Mouse (Mus musculus) intestine, embryonic 15.5 days (tissue): ENCODE results near the gene Clrn3. TPM values are rescaled to one million over a fixed set of nuclear protein-coding genes. Genes with fewer than 3 reads are reported as not detected.
"Not testable (repeated sequence)": the region's sequence is repeated elsewhere in the genome, so short reads cannot be mapped to it uniquely, and the experiment has no call there.

Experiments
- ATAC-seq: fragments of 200-750 bp; cut with Nextera tagmentation; 2 replicates; pipeline ENCODE4 v1.8.0; 2017; ENCODE audit warnings: moderate TSS enrichment, moderate library complexity
- H3K27ac ChIP-seq: fragments of 300-500 bp; sonication (generic); 2 replicates; pipeline ENCODE4 v1.5.1; 2015; ENCODE audit warnings: mild to moderate bottlenecking, inconsistent platforms
- H3K27me3 ChIP-seq: fragments of 300-500 bp; sonication (generic); replicated peaks from 2 replicates; pipeline ENCODE4 v1.6.1; 2015; ENCODE audit warnings: inconsistent platforms
- H3K36me3 ChIP-seq: fragments of 300-500 bp; sonication (generic); 2 replicates; pipeline ENCODE4 v1.6.1; 2015; ENCODE audit warnings: inconsistent platforms
- H3K4me1 ChIP-seq: fragments of 300-500 bp; sonication (generic); replicated peaks from 2 replicates; pipeline ENCODE4 v1.6.1; 2015; ENCODE audit warnings: inconsistent platforms
- H3K4me2 ChIP-seq: fragments of 300-500 bp; sonication (generic); replicated peaks from 2 replicates; pipeline ENCODE4 v1.6.1; 2015; ENCODE audit warnings: mild to moderate bottlenecking, inconsistent platforms
- H3K4me3 ChIP-seq: fragments of 300-500 bp; sonication (generic); replicated peaks from 2 replicates; pipeline ENCODE4 v1.5.1; 2015; ENCODE audit warnings: inconsistent platforms
- H3K9ac ChIP-seq: fragments of 300-500 bp; sonication (generic); 2 replicates; pipeline ENCODE4 v1.6.1; 2015; ENCODE audit warnings: inconsistent platforms
- H3K9me3 ChIP-seq: fragments of 300-500 bp; sonication (generic); 2 replicates; pipeline ENCODE4 v1.6.1; 2016; ENCODE audit warnings: inconsistent platforms
- WGBS: fragments of 180-500 bp; shearing (Covaris S2); methylation state at CpG from one replicate; pipeline ENCODE4 v1.1.7; 2015; 5-methylcytosine and 5-hydroxymethylcytosine counted together
- polyA plus RNA-seq: library from polyadenylated mRNA; unstranded; fragments of >200 nt; fragmentation: Nextera tagmentation; extraction: Ambion mirVana; gene quantifications from 2 replicates; pipeline ENCODE4 v1.2.1, GENCODE M21; 2015

Gene Clrn3
- polyA plus RNA-seq, 1 experiment from 2014 or later: 30.2 TPM

- not testable (repeated sequence) for H3K27me3 ChIP-seq, H3K27ac ChIP-seq, ATAC-seq, H3K4me2 ChIP-seq, H3K4me1 ChIP-seq, H3K9me3 ChIP-seq, H3K4me3 ChIP-seq, H3K9ac ChIP-seq, H3K36me3 ChIP-seq
- WGBS: 92% methylated on average over 5 of the region's 5 CpGs
These were observed 21.9 kb downstream of the Clrn3 start for GRCm38 (mm10) chr7:135506506-135506905.

GRCm38 (mm10) chr7:135499403-135499802, 29.1 kb downstream of the Clrn3 start:
- Histone ChIP-seq H3K9me3 (no peaks in the 10 kb centered on the region), H3K4me1 (no peaks in the 10 kb centered on the region), H3K27me3 (no peaks in the 10 kb centered on the region), H3K27ac (no peak overlapping the region), H3K4me2 (no peak overlapping the region), H3K36me3 (no peaks in the 10 kb centered on the region), H3K4me3 (no peak overlapping the region), H3K9ac (no peak overlapping the region)
- WGBS: 47% methylated on average over 2 of the region's 2 CpGs
- no peak for ATAC-seq

GRCm38 (mm10) chr7:135498565-135499186, 29.8 kb downstream of the Clrn3 start:
- no peak for ATAC-seq
- H3K9ac ChIP-seq: no peak overlapping the region
- H3K4me1 ChIP-seq: no peaks in the 10 kb centered on the region
- H3K27ac ChIP-seq: no peak overlapping the region
- H3K27me3 ChIP-seq: no peaks in the 10 kb centered on the region
- H3K36me3 ChIP-seq: no peaks in the 10 kb centered on the region
- H3K4me2 ChIP-seq: no peak overlapping the region
- 80% methylated on average over 3 of the region's 3 CpGs for WGBS
- H3K9me3 ChIP-seq: no peaks in the 10 kb centered on the region
- no peak overlapping the region for H3K4me3 ChIP-seq

GRCm38 (mm10) chr7:135495303-135495702, 33.2 kb downstream of the Clrn3 start:
- Histone ChIP-seq H3K9ac (no peak overlapping the region), H3K27me3 (no peaks in the 10 kb centered on the region), H3K9me3 (no peaks in the 10 kb centered on the region), H3K4me3 (no peak overlapping the region), H3K36me3 (no peaks in the 10 kb centered on the region), H3K4me2 (no peak overlapping the region), H3K27ac (no peak overlapping the region), H3K4me1 (no peaks in the 10 kb centered on the region)
- WGBS: 29% methylated on average over 3 of the region's 3 CpGs
- peak; percentile 41; the same call in 1 of the 2 replicates for ATAC-seq

GRCm38 (mm10) chr7:135490500-135490886, 38.0 kb downstream of the Clrn3 start:
- H3K9me3 ChIP-seq: no peaks in the 10 kb centered on the region
- no peaks in the 10 kb centered on the region for H3K36me3 ChIP-seq
- peaks cover 5% of the 10 kb centered on the region; the same call in 1 of the 2 replicates for H3K4me1 ChIP-seq
- ATAC-seq: no peak
- no peak overlapping the region for H3K9ac ChIP-seq
- WGBS: 44% methylated on average over 8 of the region's 8 CpGs
- no peak overlapping the region for H3K4me3 ChIP-seq
- no peak overlapping the region for H3K27ac ChIP-seq
- H3K4me2 ChIP-seq: no peak overlapping the region
- H3K27me3 ChIP-seq: no peaks in the 10 kb centered on the region

GRCm38 (mm10) chr7:135489724-135490499, 38.5 kb downstream of the Clrn3 start:
- Histone ChIP-seq H3K4me2 (no peak overlapping the region), H3K4me3 (no peak overlapping the region), H3K9me3 (no peaks in the 10 kb centered on the region), H3K4me1 (peaks cover 5% of the 10 kb centered on the region; the same call in 1 of the 2 replicates), H3K27me3 (no peaks in the 10 kb centered on the region), H3K27ac (no peak overlapping the region), H3K9ac (no peak overlapping the region), H3K36me3 (no peaks in the 10 kb centered on the region)
- 75% methylated on average over 9 of the region's 9 CpGs for WGBS
- ATAC-seq: no peak

GRCm38 (mm10) chr7:135488214-135488810, 40.1 kb downstream of the Clrn3 start:
- Histone ChIP-seq H3K27me3 (no peaks in the 10 kb centered on the region), H3K4me1 (peaks cover 5% of the 10 kb centered on the region; the same call in 1 of the 2 replicates), H3K9ac (no peak overlapping the region), H3K4me3 (no peak overlapping the region), H3K9me3 (no peaks in the 10 kb centered on the region), H3K27ac (no peak overlapping the region), H3K36me3 (no peaks in the 10 kb centered on the region), H3K4me2 (no peak overlapping the region)
- 65% methylated on average over 6 of the region's 6 CpGs for whole genome bisulfite sequencing
- no peak for ATAC-seq

GRCm38 (mm10) chr7:135487423-135487822, 41.0 kb downstream of the Clrn3 start:
- Histone ChIP-seq H3K9ac (no peak overlapping the region), H3K27me3 (no peaks in the 10 kb centered on the region), H3K27ac (no peak overlapping the region), H3K4me2 (no peak overlapping the region), H3K4me1 (peaks cover 5% of the 10 kb centered on the region; the same call in 1 of the 2 replicates), H3K4me3 (no peak overlapping the region), H3K36me3 (no peaks in the 10 kb centered on the region), H3K9me3 (no peaks in the 10 kb centered on the region)
- 22% methylated on average over 4 of the region's 4 CpGs for WGBS
- ATAC-seq: no peak

- Histone ChIP-seq H3K27ac (no peak overlapping the region), H3K9me3 (no peaks in the 10 kb centered on the region), H3K27me3 (no peaks in the 10 kb centered on the region), H3K4me1 (peaks cover 5% of the 10 kb centered on the region; the same call in 1 of the 2 replicates), H3K36me3 (no peaks in the 10 kb centered on the region), H3K4me2 (no peak overlapping the region), H3K9ac (no peak overlapping the region), H3K4me3 (no peak overlapping the region)
- peak; percentile 42; the same call in 1 of the 2 replicates for ATAC-seq
- WGBS: 66% methylated on average over 10 of the region's 10 CpGs
These were observed 41.6 kb downstream of the Clrn3 start for GRCm38 (mm10) chr7:135486645-135487382.

- WGBS: 33% methylated on average over 12 of the region's 12 CpGs
- Histone ChIP-seq H3K4me1 (peaks cover 5% of the 10 kb centered on the region; the same call in 1 of the 2 replicates), H3K9me3 (no peaks in the 10 kb centered on the region), H3K9ac (no peak overlapping the region), H3K4me3 (no peak overlapping the region), H3K27ac (no peak overlapping the region), H3K36me3 (no peaks in the 10 kb centered on the region), H3K4me2 (no peak overlapping the region), H3K27me3 (no peaks in the 10 kb centered on the region)
- peak; percentile 75 for ATAC-seq
These were observed 42.6 kb downstream of the Clrn3 start for GRCm38 (mm10) chr7:135485796-135486410.

GRCm38 (mm10) chr7:135485116-135485795, 43.2 kb downstream of the Clrn3 start:
- ATAC-seq: peak; percentile 46; the same call in 1 of the 2 replicates
- no peak overlapping the region for H3K4me3 ChIP-seq
- H3K4me1 ChIP-seq: peaks cover 5% of the 10 kb centered on the region; the same call in 1 of the 2 replicates
- H3K36me3 ChIP-seq: no peaks in the 10 kb centered on the region
- H3K27me3 ChIP-seq: no peaks in the 10 kb centered on the region
- no peak overlapping the region for H3K4me2 ChIP-seq
- H3K27ac ChIP-seq: no peak overlapping the region
- no peaks in the 10 kb centered on the region for H3K9me3 ChIP-seq
- no peak overlapping the region for H3K9ac ChIP-seq
- WGBS: 24% methylated on average over 10 of the region's 10 CpGs
